Mouse (Mus musculus) small intestine, adult 2 months (tissue): ENCODE measurements around the gene Rnf225. TPM values are rescaled to one million over a fixed set of nuclear protein-coding genes. Genes with fewer than 3 reads are reported as not detected.
"Not testable (repeated sequence)": the region's sequence is repeated elsewhere in the genome, so short reads cannot be mapped to it uniquely, and the experiment has no call there.

Experiments
- H3K27ac ChIP-seq: fragments of 200-500 bp; 2 replicates; pipeline ENCODE4 v1.5.1; 2012; ENCODE audit warnings: low read depth, low read length, control low read depth, inconsistent platforms; ENCODE audit not compliant: insufficient read depth
- H3K27me3 ChIP-seq: fragments of 200-500 bp; 2 replicates; pipeline ENCODE4 v1.6.1; 2012; ENCODE audit warnings: mild to moderate bottlenecking, moderate library complexity, low read length, inconsistent platforms; ENCODE audit not compliant: control insufficient read depth, insufficient read depth
- H3K36me3 ChIP-seq: fragments of 200-500 bp; 2 replicates; pipeline ENCODE4 v1.6.1; 2012; ENCODE audit warnings: mild to moderate bottlenecking, low read length, control low read depth, inconsistent platforms; ENCODE audit not compliant: control insufficient read depth, insufficient read depth
- H3K4me1 ChIP-seq: fragments of 200-500 bp; 2 replicates; pipeline ENCODE4 v1.6.1; 2012; ENCODE audit warnings: low read length, inconsistent platforms, mixed read lengths; ENCODE audit not compliant: control insufficient read depth, insufficient read depth, insufficient read length
- H3K4me3 ChIP-seq: fragments of 200-500 bp; 2 replicates; pipeline ENCODE4 v1.5.1; 2012; ENCODE audit warnings: low read depth, mild to moderate bottlenecking, control low read depth, inconsistent platforms, low read length, moderate library complexity
- CTCF ChIP-seq: fragments of 200-500 bp; IDR thresholded peaks from 2 replicates; pipeline ENCODE4 v1.5.1; 2012; ENCODE audit warnings: low read depth, mild to moderate bottlenecking, control low read depth, inconsistent platforms, low read length, moderate library complexity, mixed read lengths; ENCODE audit not compliant: insufficient replicate concordance, insufficient read length; ENCODE audit errors: extremely low read depth
- POLR2A ChIP-seq: fragments of 200-500 bp; IDR thresholded peaks from 2 replicates; pipeline ENCODE4 v1.6.1; 2012; ENCODE audit warnings: low read depth, mild to moderate bottlenecking, control low read depth, inconsistent platforms, low read length, moderate library complexity
- WGBS: fragments of 180-500 bp; shearing (Covaris S2); methylation state at CpG from one replicate; pipeline ENCODE4 v1.1.7; 2018; 5-methylcytosine and 5-hydroxymethylcytosine counted together
- polyA plus RNA-seq: library from polyadenylated mRNA; depleted of rRNA; stranded (reverse); fragments of >200 nt; gene quantifications from 2 replicates; pipeline ENCODE4 v1.2.3, GENCODE M21; 2012; rRNA removed

Gene Rnf225
- 0.22 and 0.41 TPM in 2 replicates for polyA plus RNA-seq

DNA sequence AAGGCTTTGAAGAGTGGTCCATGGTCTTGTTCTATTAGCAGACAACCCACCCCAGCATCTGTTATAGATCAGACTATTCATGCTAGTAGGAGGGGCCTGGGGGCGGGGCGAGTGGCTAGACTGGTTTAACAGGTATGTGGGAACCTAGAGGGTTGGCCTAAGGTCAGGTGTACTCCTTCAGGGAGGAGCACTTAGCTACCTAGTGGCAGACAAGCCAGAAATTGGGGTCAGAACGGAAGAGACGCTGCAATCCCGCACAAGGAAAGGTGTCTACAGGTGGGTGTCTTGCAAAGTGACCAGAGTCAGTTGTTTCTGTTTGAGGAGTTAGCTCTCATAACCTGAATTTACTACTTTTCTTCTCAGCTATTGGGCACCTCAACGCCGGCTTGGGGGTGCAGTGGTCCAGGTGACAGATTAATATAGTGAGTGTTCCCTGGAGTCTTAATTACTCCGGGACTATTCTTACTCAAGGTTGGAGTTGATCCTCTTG lies at the start of gene Rnf225:
TSS of gene Rnf225 (plus strand) at position 226 of the 490 bp plus-strand sequence.
- WGBS: 23% methylated on average over 8 of the region's 8 CpGs

GRCm38 (mm10) chr7:12880036-12880435 lies 47.2 kb upstream of the Rnf225 start:
- Histone ChIP-seq H3K27me3 (no peaks in the 10 kb centered on the region), H3K4me1 (peaks cover 6% of the 10 kb centered on the region), H3K36me3 (no peaks in the 10 kb centered on the region), H3K27ac (no peak overlapping the region), H3K4me3 (no peak overlapping the region)
- no peak for TF ChIP-seq CTCF

More for the DNA sequence above, at the start of gene Rnf225:
- no peak for TF ChIP-seq POLR2A
- no peak for TF ChIP-seq CTCF
- Histone ChIP-seq H3K27me3 (no peaks in the 10 kb centered on the region; the same call in 1 of the 2 replicates), H3K4me3 (peak within 1 kb of the TSS; percentile 38), H3K4me1 (peaks cover 7% of the 10 kb centered on the region), H3K36me3 (peaks cover 34% of the 10 kb centered on the region), H3K27ac (no peak within 1 kb of the TSS)

DNA sequence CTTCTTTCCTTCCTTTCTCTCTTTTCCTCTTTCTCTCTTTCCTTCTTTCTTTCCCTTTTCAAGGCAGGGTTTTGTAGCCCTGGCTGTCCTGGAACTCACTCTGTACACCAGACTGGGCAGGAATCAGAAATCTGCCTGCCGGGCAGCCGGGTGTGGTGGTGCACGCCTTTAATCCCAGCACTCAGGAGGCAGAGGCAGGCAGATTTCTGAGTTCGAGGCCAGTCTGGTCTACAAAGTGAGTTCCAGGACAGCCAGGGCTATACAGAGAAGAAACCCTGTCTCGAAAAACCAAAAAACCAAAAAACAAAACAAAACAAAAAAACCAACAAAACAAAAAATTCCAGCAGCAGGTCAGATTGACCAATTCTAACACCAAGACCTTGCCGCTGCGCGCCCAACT lies 46.7 kb upstream of the Rnf225 start:
- H3K4me1 ChIP-seq, H3K27me3 ChIP-seq, H3K36me3 ChIP-seq, H3K27ac ChIP-seq: not testable (repeated sequence)
- 39% methylated on average over 8 of the region's 8 CpGs for WGBS
- H3K4me3 ChIP-seq: peak overlapping the region; percentile 83

- H3K4me1 ChIP-seq: peaks cover 6% of the 10 kb centered on the region
- 1% methylated on average over 35 of the region's 35 CpGs for WGBS
- H3K27ac ChIP-seq: no peak within 1 kb of the TSS
- peak within 1 kb of the TSS; percentile 83 for H3K4me3 ChIP-seq
- no peaks in the 10 kb centered on the region for H3K27me3 ChIP-seq
- H3K36me3 ChIP-seq: 0 out of 2 replicates have a peak, but pooled peaks cover 2% of the 10 kb centered on the region
- no peak for TF ChIP-seq CTCF
- peak; percentile 27 for TF ChIP-seq POLR2A
Measured at GRCm38 (mm10) chr7:12880911-12881660, 46.1 kb upstream of the Rnf225 start, which contains the start of gene Zfp128. TSS of gene Zfp128 (plus strand) at chr7:12881177.

- Histone ChIP-seq H3K27me3 (no peaks in the 10 kb centered on the region), H3K36me3 (peaks cover 4% of the 10 kb centered on the region; the same call in 1 of the 2 replicates), H3K4me3 (no peak overlapping the region), H3K27ac (no peak overlapping the region), H3K4me1 (no peaks in the 10 kb centered on the region)
- no peak for TF ChIP-seq CTCF
- no peak for TF ChIP-seq POLR2A
- 88% methylated on average over 12 of the region's 12 CpGs for WGBS
Measured at GRCm38 (mm10) chr7:12886563-12887266, 40.5 kb upstream of the Rnf225 start.

DNA sequence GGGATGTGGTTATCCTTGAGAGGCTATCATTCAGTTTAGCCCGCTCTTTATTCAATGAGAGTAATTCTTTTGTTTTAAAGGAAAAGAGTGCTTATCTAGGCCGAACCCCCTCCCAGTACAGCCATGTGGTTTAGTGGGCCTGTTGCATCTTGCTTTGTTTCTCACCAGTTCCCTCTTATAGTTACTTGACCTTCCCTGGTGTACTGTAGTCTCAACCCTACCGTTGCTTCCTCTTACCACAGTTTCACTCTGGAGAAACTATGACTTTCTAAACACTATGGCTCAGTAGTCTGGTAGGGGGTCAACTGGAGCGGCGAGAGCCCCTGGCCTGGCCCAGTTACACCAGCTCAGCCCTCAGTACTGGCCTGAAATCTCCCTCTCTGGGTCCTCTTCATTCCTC lies 39.6 kb upstream of the Rnf225 start:
- TF ChIP-seq CTCF (no peak), POLR2A (no peak)
- no peak overlapping the region for H3K27ac ChIP-seq
- H3K27me3 ChIP-seq: no peaks in the 10 kb centered on the region
- no peaks in the 10 kb centered on the region for H3K4me1 ChIP-seq
- peaks cover 4% of the 10 kb centered on the region; the same call in 1 of the 2 replicates for H3K36me3 ChIP-seq
- no peak overlapping the region for H3K4me3 ChIP-seq
- WGBS: 89% methylated on average over 5 of the region's 5 CpGs

DNA sequence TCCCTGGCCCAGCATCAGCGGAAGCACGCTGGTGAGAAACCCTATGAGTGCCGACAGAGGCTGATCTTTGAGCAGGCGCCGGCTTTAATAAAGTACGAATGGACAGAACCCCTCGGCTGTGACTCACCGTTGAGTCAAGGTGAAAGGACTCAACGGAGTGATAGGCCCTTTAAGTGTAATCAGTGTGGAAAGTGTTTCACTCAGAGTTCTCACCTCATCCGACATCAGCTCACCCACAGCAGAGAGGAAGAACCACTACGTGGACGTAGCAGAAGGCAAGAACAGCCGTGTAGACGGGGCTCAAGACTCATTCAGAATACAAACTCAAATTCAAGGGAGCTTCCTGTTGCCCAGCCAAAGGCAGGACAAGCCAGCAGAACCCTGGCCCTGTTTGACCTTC lies 36.3 kb upstream of the Rnf225 start:
- 91% methylated on average over 14 of the region's 14 CpGs for WGBS
- no peak overlapping the region for H3K27ac ChIP-seq
- peaks cover 2% of the 10 kb centered on the region; the same call in 1 of the 2 replicates for H3K36me3 ChIP-seq
- H3K4me3 ChIP-seq: no peak overlapping the region
- no peaks in the 10 kb centered on the region for H3K4me1 ChIP-seq
- TF ChIP-seq CTCF (no peak), POLR2A (no peak)
- H3K27me3 ChIP-seq: no peaks in the 10 kb centered on the region
